Mouse (Mus musculus) frontal cortex, adult 2 months (tissue): Measurements from ENCODE around the gene Kdelr2. TPM values are rescaled to one million over a fixed set of nuclear protein-coding genes. Genes with fewer than 3 reads are reported as not detected.

Experiments
- DNase-seq, 2 experiments: peaks; one replicate each; pipeline ENCODE4 v3.0.0; 2022; ENCODE audit warnings: low spot score in 1 of 2; ENCODE audit errors: extremely low spot score in 1 of 2
- polyA plus RNA-seq: library from polyadenylated mRNA; depleted of rRNA; stranded (reverse); fragments of >200 nt; gene quantifications from 2 replicates; pipeline ENCODE4 v1.2.3, GENCODE M21; 2012

Kdelr2 gene
- polyA plus RNA-seq, 1 experiment, result 28.1 TPM

DNA sequence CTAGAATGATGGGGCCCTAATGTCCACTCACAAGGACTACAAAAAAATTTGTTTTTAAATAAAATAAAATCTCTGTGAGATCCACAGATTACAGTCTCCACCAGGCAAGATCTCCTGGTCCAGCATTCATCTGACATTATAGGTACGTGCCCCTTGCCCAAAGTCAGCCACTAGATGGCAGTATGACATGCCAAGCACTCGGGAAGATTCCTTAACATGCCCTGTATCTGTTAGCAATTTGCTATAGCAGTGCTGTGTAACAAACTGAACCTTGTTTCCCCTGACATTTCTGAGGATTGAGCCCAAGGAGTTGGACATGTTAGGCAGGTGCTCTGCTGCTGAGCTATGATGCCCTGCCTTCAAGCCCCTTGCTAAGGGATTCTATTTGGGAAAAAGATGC lies 8.0 kb upstream of the Kdelr2 start:
- no peak for DNase-seq

DNA sequence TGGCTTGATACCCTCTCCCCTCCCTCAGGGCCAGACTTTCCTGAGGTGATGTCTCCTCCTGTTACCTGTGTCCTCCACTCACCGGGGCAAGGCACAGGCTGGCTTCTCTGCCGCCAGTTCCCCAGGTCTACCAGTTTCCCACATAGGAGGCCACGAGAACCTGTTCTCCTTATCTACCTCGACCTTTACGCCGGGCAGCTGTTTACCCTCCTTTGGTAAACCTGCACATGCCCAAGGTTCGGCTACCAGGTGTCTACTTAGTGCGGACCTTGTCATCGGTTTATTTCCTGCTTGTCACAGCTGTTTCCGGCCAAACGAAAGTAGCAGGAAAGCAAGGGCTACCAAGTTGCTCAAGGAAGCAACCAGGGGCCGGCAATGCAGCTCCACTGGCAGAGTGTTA lies 3.1 kb upstream of the Kdelr2 start:
- DNase-seq, result no peak

DNA sequence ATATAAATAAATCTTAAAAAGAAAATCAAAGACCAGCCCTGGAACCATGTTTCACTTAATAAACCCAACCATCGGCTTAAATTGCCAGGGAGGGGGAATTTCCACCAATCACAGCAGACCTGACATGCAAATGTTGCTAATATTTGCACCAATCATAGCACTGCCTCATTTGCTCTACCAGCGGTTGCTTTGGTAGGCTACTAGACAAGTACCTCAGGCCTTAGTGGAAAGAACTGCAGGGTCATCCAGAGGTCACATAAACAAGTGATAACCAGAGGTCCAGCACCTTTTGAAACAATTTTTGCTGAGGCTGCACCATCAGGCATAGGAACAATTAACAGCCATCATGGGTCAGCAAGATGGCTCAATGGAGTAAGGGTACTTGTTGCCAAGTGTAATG lies 2.1 kb upstream of the Kdelr2 start:
- DNase-seq, result no peak

DNA sequence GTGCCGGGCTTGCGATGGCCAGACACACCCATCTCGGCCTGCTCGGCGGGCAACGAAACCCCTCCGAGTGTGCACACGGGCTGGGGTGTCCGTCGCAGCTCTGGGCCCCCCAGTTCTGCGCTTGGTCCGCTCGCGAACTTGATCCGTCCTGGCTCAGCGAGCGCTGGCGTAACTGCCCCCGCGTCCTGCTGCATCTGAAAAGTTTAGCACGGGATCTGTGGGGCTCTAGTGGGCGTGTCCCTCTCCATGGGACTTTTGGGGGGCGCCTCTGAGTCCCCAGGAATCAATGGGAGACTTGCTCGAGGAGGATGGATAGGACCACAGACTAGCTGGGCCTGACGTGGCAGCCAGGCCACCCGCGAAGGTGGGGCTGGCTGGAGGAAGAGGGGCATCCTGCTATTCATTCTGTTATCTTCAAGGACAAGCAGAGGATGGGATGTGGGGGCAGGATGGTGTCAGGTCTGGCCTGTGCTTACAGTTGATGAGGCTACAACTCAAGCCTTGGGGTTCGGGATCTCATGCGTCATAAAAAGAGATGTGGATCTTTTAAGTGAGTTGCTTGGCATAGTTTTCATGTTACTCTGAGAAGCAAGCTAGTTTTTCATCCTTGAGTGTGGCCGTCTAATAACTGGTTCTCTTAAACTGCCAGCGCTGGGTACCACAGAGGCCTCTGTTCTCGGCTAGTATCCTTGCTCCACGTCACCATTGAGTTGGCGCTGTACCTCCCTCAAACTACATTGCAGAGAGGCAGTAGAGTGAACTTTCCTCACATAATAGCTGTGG lies 701 bp downstream of the Kdelr2 start:
- DNase-seq, result no peak

DNA sequence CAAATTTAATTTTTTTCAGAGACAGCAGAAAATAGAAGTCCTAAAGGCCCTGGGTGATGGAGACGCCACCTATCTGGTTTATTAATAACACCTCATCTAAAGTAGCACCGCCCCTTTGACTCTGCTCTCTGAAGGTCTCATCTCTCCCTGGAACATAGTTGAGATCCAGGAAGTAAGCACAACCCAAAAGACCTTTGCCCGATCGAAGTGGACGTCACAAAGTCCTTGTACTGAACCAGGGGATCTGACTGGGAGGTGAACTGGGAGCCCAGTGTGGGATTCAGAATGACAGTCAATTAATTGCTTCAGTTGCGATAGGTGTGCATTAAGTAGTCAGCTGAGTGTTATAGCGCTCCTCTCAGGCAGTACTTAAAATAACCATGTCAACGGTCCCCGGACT lies 1.6 kb downstream of the Kdelr2 start:
- DNase-seq, result no peak

DNA sequence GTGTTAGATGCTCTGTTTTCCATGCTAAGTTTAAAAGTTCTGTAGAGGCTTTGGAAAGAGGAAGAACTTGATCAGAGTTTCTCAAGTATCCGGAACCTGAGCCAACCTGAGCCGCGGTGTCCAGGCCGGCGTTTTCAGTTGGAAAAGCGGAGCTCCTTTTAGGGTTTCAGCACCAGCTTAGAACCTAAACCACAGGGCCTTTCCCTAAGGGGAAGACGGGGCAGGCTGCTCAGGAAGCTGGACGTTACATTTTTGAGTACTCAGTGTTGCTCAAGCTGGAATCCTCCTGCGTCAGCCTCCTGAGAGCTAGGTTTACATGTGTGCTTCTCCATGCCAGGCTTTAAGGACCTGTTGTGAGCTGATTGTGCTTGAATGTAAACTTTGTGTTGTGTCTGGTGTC lies 2.9 kb downstream of the Kdelr2 start:
- no peak for DNase-seq

DNA sequence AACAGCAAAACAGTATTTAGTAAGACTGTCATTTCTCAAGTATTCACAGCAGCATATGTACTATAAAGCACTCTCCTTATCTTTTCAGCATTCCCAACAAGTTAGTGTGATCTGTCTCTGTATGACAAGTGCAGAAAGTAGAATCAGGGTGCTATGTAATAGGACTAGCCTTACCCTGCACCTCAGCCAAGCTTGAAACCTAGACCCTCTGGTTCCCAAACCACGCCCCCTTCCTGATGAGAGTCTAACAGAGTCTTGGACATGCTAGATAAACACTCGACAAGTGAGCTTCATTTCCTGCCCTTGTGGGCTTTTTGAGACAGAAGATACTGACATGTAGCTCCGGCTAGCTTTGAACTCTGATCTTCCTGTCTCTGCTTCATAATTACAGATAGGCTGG lies 5.6 kb downstream of the Kdelr2 start:
- DNase-seq, result no peak

DNA sequence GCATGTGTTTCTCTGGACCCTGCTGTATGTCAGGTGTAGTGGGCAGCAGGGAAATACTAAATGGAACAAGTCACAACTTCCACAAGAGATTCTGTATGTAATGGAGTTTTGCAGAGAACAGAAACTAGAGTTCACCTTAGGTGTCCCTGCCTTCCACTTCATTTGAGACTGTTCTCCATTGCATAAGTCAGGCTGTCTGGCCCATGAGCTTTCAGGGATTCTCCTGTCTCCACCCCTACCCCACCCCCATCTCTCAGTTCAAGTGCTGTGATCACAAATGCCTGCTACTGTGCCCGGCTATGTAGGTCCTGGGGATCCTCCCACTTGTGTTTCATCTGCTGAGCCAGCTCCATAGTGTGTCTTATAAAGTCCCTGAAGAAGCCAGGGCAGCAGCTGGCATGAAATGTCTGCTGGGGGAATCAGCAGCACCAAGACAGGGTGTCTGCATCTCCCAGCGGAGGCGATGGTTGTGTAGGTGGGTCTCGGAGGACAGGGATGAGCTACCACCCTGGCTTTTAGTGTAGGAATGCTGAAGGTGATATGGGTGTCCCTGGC lies 7.3 kb downstream of the Kdelr2 start:
- peak; percentile 15 to 44 for DNase-seq

DNA sequence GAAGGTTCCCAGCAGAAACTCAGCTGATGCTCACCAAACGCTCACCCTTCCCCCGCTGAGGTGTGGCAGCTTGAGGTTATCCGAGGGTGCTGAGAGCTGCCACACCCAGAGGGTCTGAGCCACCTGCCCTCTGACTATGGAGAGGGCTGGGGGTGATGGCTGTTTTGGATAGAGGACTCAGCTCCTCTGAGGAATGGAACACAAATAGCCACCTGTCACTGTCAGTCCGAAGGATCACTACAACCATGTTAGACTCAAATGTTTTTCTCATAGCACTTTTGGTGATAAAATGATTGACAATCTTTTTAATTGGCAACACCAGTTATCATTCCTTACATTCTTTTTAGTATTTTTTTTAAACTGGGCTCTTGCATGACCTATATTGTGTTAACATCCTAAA lies 17.8 kb downstream of the Kdelr2 start:
- no peak for DNase-seq

DNA sequence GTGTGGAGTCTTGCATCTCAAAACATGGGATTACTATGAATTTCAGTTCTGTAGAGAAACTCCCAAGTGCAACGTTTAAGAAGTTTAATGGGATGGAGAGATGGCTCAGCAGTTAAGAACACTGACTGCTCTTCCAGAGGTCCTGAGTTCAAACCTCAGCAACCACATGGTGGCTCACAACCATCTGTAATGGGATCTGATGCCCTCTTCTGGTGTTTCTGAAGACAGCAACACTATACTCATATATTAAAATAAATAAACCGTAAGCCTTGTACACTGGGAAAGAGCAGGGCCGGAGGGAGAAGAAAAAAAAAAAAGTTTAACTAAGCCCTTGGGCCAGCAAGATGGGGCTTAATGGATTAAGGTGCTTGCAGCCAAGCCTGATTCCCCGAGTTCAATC lies 19.4 kb downstream of the Kdelr2 start:
- no peak for DNase-seq

DNA sequence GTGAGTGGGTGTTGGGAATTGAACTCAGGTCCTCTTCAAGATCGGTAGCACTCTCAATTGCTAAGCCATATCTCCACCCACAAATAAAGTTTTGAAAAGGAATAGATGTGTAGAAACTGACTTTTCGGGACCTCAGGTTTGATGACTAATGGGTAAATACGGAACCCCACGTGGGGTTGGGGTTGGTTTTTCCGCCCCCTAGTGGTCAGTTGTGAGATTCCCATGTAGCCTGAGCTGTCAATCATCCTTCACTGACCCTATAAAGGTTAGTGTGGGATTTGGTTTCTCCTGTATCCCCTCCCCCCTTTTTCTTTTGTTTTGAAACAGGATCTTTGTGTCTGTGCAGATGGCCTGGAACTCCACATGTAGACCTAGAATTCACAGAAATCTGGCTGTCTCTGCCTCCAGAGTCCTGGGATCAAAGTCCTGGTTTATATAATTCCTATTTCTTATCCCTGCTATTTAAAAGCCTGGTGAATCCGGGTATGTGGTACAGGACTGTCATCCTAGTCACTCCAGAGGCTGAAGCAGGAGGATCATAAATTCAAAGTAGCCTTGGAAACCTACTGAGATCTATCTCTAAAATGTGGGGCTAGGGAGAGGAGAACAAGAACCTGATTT lies 20.4 kb downstream of the Kdelr2 start:
- DNase-seq, result peak in 1 of 2 experiments; percentile 73

DNA sequence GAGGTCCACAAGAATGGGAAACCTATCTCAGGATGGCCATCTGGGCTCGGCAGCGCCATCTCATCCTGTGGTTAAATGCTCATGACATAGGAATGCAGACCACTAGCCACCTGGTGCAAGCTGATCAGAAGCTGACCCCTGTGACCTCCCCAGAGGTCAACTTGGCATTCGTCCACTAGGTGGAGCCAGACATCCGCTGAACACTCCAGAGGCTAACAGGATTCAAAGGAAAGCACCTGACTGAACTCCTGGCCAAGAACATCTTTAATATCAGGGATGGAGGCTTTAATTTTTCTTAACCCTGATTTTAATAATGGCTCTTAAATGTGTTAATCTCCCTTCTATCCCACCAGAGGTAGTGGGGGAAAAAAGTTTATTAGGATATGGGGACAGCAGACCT lies 30.8 kb downstream of the Kdelr2 start:
- peak in 1 of 2 experiments; percentile 70 for DNase-seq

DNA sequence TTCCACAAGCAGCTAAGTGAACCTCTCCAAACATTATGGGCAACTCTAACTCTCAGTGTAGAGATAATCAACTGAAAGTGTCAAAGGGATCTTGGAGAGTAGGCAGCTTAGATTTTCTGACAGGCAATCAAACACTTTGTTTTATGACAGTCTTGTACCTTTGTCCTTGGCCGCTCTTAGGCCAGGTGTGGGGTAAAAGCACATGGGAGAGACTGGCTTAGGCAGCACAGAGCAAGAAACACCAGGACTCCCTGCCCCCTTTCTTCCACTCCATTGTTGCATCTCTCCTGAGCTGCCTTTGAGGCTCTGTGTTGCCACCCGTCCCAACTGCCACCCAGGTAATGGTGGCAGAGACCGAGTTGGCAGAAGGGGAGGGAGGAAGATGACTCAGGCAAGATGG lies 37.7 kb downstream of the Kdelr2 start:
- no peak for DNase-seq

DNA sequence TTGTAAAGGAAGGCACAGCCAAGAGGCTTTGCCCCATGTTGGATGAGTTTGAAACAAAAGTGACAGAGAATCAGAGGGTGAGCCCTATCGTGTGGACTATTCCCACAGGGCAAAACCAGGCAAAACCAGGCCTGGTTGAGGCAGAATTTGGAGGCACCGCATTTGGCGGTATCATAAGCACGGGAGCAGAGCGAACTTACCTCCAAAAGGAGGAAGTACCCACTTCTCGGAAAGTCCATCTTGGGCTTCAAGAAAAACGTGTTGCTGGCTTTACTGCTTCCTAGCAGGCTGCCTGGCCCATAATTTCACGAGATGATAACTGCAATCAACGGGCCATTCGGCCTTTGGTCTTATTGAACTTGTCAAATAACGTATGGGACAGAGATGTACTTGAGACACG lies 38.1 kb downstream of the Kdelr2 start:
- no peak for DNase-seq

DNA sequence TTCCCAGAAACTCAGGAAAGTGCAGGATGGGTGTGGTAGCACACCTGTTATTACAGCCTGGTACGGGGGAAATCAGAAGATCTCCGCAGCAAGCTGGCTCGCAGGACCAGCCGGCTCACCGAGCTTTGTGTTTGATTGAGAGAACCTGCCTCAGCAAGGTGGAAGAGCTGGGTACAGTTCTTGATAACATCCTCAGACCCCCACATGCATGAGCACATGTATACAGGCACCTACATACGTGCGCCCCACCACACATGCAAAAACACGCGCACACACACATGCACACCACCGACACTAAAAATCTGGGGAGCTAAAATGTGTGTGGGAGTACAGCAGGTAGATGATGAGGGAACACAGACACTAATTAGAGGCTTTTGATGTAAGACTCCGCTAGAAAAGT lies 60.0 kb downstream of the Kdelr2 start:
- DNase-seq, result no peak

DNA sequence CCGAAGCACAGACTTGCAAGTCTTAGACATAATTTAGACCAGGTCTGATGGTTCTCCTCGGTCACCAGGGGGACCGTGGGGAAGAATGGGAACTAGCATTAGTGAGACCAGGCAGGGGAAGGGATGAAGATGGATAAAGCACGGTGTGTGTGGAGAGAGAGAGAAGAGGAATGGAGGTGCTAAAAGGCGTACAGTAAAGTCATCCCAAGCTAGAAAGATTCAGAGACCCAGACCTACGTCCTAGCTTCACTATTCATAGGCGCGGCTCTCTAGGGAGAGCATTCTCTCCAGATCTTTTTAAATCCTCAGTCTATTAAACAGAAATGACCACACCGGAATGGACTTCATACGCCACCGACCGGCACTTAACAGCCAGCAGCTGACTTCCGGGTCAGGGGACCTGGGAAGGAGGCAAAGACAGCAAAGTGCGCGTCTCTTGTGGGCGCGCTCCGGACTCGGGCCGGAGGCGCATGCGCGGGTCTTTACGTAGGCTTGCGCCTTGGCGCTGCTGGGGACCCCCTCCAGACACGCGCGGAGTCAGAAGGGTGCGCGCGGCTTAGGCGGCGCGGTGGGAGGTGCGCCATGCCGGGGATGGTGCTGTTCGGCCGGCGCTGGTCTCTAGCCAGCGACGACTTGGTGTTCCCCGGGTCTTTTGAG lies 60.6 kb downstream of the Kdelr2 start, which contains the start of gene Daglb:
Gene Daglb (plus strand): TSS at position 485 of the 657 bp plus-strand sequence.
- DNase-seq, result peak; percentile 79 to 93

DNA sequence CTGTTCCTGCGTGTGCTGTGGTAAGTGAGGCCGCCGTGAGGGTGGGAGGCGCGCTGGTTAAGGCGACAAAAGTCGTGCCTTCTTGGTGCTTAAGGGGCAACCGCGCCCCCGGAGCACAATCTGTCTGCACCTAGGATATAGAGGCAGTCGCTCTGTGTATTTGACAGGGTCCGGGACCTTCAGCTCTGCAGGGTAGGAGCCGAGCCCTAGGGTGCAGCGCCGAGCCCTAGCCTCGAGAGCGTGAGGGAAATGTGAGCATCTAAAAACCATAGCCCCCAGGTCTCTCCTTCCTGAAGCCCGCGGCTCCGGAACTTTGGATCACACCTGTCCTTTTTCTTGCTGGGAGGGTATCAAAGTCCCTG lies 61.1 kb downstream of the Kdelr2 start:
- no peak for DNase-seq

DNA sequence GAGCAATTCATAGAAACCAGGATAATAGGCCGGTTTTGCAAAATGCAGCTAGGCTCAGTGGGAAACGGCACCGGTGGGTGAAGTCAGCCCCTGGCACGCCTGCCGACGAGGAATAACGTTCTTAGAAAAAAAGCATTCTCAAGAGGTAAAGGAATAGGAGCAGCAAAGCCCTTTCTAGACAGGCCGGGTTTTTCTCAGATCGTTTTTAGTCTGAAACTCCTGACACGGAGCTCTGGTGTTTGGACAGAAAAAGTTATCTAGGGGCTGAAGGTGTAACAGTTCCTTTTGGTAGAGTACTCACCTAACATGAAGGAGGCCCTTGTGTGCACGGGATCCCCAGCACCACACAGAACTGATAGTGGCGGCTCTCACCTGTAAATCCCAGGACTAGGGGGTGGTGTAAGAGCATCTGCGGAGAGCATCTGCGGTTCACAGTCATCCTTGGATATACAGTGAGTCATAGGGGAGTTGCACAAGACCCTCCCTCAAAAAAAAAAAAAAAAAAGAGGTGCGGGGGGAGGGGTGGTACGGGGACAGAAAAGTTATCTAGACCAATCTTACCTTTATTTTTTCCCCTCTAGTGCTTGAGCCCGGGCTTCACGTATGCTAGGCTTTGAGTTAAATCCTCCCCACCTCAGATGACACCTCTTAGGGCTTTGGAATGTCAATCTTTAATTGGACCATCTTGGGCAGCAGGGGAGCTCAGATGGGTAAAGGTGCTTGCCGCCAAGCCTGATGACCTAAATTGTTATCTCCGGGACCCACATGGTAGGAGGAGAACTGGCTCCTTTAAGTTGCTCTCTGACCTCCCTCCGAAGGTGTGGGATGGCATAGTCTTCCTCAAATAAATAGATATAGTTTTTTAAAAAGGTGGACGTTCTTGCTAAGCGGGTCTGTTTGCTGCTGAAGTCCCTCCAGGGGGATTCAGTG lies 61.8 kb downstream of the Kdelr2 start:
- no peak for DNase-seq

DNA sequence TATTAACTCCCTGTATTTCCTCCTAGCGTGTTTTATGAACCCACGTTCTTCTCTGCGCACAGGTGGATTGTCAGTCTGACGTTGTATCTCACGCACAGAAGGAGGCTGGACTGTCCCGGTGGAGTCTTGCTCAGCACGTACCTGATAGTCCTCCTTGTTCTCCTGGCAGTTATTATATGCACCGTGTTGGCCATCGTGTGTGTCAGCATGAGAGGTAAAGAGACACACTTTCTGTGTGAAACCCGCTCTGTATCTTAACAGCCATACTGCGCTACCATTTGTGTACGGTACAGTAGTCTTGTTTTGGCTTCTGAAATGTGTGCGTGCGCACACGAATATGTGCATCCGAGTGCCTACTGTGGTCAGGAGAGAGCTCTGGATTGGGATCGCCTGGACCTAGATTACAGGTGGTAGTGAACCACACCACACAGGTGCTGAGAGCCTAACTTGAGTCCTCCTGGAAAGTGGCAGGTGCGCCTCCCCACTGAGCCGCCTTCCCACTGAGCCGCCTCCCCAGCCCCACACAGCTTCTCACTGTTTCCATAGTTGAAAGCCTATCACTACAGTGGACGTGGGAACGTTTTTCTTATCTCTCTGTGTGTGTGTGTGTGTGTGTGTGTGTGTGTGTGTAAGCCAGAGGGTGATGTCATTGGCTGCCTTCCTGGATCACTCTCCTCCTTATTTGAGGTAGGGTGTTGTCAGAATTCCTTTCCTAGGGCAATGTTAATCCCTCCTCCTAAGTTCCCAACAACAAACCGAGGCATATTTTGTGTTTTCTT lies 63.4 kb downstream of the Kdelr2 start:
- no peak for DNase-seq

DNA sequence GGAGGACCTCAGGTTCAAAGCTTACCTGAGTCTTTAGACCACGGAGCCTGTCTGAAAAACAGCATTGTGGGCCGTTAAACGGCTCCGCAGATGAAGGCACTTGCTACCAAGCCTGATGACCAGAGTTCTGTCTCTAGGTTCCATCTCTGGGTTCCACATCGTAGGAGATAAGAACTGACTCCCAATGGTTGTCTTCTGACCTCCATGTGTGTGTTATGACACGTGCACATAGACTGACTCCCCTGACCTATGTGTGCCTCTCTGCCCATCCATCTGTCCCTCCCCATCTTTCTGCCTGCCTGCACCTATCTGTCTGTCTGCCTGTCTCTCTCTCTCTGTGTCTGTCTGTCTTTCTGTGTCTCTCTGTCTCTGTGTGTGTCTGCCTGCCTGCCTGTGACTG lies 64.3 kb downstream of the Kdelr2 start:
- no peak for DNase-seq
